Mouse (Mus musculus) adrenal gland, adult 2 months (tissue): ENCODE results near the gene March6. TPM values are rescaled to one million over a fixed set of nuclear protein-coding genes. Genes with fewer than 3 reads are reported as not detected.

ENCODE experiments used
- DNase-seq: peaks from one replicate; pipeline ENCODE4 v3.0.0; 2021
- long read RNA-seq: library from polyadenylated mRNA; stranded (forward); transcript quantifications from one replicate; pipeline ENCODE4 v2.0.0, GENCODE M21; 2021
- polyA plus RNA-seq: library from polyadenylated mRNA; depleted of rRNA; stranded (reverse); fragments of >200 nt; gene quantifications from 2 replicates; pipeline ENCODE4 v1.2.3, GENCODE M21; 2012; rRNA removed
- total RNA-seq, 2 experiments: library from RNA; stranded (reverse); gene quantifications; 2 replicates each; pipeline ENCODE4 v1.2.3; 2021

Gene March6
- total RNA-seq (100 to 1,000 TPM; 115 to 125 TPM), polyA plus RNA-seq (12.0 and 16.3 TPM in 2 replicates)
- long read RNA-seq, full-length matches to known transcripts, result 13 of 18 reads
- long read RNA-seq, partial matches to known transcripts, result 4 of 18 reads
- long read RNA-seq, other reads (novel, unspliced or antisense), result 1 of 18 reads

DNA sequence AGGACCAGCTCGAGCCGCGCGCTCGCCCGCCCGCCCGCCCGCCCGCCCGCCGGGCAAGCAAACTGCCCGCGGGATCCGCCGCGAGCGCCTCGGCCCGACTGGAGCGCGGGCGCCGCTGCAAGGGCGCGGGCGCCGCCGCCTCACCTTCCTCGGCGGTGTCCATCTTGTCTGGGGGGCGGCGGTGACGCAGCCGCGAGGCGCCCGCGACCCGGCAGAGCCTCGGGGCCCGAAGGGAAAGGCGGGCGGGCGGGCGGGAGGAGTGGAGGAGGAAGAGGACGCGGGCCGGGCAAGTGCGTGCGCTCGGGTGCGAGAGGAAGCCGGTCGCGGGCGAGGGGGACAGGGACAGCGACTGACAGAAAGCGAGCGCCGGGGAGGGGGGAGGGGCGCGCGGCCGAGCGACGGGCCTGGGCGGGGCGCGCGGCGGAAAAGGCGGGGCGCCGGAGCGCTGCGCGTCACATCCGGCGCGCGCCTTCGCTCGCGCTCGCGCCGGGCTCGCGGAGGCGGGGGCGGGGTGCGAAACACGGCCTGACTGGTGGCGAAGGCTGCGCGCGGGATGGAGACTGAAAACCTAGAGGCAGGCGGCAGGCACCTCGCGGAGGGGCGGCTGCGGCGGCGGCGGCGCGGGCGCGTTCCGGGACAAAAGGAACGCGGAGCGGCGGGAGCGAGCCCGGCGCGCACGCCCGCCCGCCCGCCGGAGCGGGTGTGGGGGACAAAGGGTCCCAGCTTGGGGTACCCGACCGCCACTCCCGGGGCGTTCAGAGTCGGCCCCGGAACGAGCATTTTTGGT is at the start of gene March6:
TSS of gene March6 (minus strand) at position 395 of the 787 bp plus-strand sequence.
- peak; percentile 93 for DNase-seq

- DNase-seq, result no peak
Measured at GRCm38 (mm10) chr15:31576076-31576475, 45.2 kb upstream of the March6 start.

DNA sequence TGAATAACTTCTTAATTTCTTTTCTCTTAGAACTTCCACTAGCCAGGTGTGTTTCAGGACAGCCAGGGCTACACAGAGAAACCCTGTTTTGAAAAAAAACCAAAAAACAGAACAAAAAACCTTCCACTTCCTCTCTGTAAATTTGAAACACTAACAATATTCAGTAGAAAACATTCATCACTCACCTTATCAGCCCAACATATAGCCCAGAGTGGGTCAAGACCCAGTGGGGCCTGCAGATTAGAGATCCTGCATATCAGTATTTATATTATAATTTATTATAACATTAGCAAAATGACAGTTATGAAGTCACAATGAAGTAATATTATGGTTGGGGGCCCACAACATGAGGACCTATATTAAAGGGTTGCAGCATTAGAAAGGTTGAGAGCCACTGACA is 42.8 kb upstream of the March6 start:
- no peak for DNase-seq

GRCm38 (mm10) chr15:31573287-31573686 is 42.4 kb upstream of the March6 start:
- no peak for DNase-seq

GRCm38 (mm10) chr15:31571906-31572722 is 41.3 kb upstream of the March6 start:
- peak; percentile 41 for DNase-seq

- peak; percentile 75 for DNase-seq
Measured at GRCm38 (mm10) chr15:31570959-31571358, 40.1 kb upstream of the March6 start.

GRCm38 (mm10) chr15:31569325-31570022 is 38.6 kb upstream of the March6 start:
- DNase-seq, result peak; percentile 79

DNA sequence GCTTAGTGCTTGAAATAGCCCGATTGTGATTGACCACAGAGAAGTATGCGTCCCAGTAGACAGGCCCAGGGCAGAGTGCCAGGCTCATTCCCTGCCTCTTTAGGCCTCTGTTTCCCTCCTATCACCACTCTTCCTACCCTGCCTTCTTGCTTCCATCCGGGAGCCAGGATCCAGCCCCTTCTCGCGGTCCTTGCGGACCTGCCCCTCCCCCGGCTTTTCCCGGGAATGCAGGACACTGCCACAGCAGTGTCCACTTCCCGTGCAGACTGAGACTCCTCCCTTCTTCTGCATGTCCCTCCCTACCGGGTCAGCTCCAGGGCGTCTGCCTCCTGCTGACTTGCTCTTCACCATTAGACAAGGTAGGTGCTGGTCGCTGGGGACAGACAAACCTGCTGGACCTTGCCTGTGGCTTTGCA is 37.7 kb upstream of the March6 start:
- peak; percentile 90 for DNase-seq

DNA sequence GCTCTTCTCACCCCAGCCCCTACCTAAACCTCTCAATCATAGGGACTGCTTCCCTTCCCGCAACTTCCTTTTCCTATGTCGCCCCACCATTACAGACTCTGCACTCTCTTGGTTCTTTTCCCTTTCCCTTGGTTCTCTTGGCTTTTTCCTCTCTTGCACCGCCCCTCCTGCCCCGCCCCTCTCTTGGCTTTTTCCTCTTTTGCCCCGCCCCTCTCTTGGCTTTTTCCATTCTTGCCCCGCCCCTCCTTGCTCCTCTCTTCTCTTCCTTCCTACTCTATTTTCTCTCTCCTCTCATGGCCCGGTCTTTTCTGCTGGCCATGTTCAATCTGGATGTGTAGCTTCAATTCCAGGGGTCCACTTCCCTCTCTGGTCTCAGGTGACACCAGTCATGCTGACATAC is 36.6 kb upstream of the March6 start:
- DNase-seq, result no peak

GRCm38 (mm10) chr15:31565786-31566185 is 34.9 kb upstream of the March6 start:
- DNase-seq, result no peak

- peak; percentile 66 for DNase-seq
Measured at GRCm38 (mm10) chr15:31565184-31565583, 34.3 kb upstream of the March6 start, which contains the start of gene Cmbl. TSS of gene Cmbl (plus strand) at chr15:31565389.

GRCm38 (mm10) chr15:31563577-31564546 is 33.0 kb upstream of the March6 start:
- peak; percentile 81 for DNase-seq

GRCm38 (mm10) chr15:31562847-31563246 is 32.0 kb upstream of the March6 start:
- no peak for DNase-seq

- DNase-seq, result no peak
Measured at GRCm38 (mm10) chr15:31561976-31562375, 31.1 kb upstream of the March6 start.

- DNase-seq, result peak; percentile 75
Measured at GRCm38 (mm10) chr15:31561390-31561789, 30.5 kb upstream of the March6 start.

DNA sequence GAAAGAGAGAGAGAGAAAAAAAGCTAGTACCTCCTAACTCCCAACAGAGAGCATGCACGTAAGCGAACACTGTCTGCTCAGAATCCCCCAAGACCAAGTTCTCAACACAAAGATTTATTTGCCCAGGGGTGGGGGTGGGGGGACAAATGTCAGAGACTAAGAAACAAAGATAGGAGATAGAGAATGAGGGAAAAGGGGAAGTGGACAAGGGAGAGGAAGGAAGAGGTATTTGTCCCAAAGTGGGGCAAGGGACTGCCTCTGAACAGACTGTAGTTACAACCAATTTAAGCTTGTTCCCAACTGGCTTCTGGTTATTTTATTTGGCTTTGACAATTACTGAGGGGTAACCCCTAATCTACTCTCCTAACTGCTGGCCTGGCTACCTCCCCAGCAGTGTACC is 24.0 kb upstream of the March6 start:
- no peak for DNase-seq

DNA sequence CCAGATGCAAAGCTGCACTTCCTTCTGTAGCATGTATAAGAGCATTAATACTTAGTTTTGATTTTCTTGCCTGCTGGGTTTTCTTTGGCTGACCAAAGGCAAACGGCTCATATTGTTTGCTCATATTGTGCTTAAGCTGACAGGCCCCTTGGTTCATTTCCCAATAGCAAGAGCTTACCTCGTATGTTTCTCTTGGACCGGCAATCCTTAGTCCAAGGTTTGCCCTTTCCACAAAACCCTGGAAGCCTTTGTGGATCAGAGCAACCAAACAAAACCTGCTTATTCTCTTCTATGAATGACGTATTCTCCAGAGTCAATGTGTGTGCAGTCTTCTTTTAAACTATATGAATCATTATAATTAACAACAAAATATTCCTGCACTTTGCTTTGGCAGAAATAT is 19.5 kb upstream of the March6 start:
- DNase-seq, result no peak

- no peak for DNase-seq
Measured at GRCm38 (mm10) chr15:31547421-31547820, 16.6 kb upstream of the March6 start.

GRCm38 (mm10) chr15:31546291-31546690 is 15.4 kb upstream of the March6 start:
- no peak for DNase-seq

- DNase-seq, result no peak
Measured at GRCm38 (mm10) chr15:31545058-31545457, 14.2 kb upstream of the March6 start.

GRCm38 (mm10) chr15:31543246-31543645 is 12.4 kb upstream of the March6 start:
- no peak for DNase-seq
